Mouse (Mus musculus): ENCODE measurements around the gene Nova2. TPM values are rescaled to one million over a fixed set of nuclear protein-coding genes. Genes with fewer than 3 reads are reported as not detected.

The Nova2 gene
- total RNA-seq, 4 experiments from 2014 or later = 3.2 to 5.5 (median 5.1) TPM

DNA sequence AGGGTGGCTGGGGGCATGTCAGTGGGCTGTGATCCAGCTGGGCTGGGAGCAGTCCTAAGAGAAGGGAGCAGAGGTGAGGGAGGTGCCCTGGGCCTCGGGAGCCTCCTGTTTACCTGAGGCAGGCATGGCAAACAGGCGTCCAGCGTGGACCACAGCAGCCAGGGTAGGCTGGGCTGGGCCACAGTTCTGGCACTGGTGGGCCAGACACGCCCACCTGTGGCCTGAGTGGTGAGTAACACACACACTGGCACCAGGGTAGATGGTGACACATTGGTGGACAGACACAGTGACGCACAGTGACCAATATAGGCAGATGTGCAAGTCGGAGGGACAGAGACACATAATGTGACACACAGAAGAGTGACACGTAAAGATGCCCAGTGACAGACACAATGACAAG lies 84.9 kb downstream of the Nova2 start:
- no peak for DNase-seq (ENCODE audit: low spot score)

DNA sequence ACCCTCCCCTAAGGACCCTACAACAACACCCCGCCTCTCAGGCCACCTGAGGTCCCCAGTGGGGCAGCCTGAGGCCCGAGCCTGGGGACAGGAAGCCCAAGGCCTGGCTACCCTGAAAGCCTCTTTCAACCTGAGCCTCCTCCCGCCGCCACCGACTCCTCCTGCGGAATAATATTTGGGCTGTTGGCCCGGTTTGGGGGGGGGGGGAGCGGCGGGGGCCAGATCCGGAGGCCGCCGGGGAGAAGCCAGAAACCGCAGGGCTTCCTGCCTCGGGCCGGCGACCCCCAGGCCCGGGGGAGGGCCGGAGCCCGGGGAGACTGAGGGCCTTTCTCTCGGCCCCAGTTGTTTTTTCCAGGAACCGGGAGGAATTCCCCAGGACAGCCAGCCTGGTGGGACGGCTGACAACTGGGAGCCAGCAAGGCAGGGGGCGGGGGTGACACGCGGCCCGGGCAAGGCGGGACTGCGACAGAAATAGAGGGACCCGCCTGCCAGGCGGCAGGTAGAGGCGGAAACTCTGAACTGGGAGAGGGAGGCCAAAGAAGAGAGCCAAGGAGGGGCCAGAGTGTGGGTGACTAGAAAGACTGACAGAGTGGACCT lies 86.4 kb downstream of the Nova2 start:
- no peak for DNase-seq (ENCODE audit: low spot score)

DNA sequence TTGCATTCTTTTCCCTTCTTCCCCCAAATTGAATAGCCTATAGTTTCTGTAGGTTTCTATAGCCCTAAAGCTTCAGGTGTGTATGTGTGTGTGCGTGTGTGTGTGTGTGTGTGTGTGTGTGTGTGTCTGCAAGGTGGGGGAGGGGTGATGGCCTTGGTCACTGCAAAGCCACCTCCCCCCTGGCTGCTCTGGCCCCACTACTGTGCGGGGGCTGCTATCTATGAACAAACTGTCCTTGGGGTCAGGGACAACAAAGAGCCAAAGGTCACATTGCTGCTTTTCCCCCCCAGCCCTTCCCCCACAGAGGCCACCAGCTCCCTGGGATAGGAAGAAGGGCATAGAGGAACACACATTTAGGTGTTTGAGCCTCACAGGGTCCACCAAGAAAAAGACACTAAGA lies 87.2 kb downstream of the Nova2 start:
- DNase-seq (ENCODE audit: low spot score) = no peak

DNA sequence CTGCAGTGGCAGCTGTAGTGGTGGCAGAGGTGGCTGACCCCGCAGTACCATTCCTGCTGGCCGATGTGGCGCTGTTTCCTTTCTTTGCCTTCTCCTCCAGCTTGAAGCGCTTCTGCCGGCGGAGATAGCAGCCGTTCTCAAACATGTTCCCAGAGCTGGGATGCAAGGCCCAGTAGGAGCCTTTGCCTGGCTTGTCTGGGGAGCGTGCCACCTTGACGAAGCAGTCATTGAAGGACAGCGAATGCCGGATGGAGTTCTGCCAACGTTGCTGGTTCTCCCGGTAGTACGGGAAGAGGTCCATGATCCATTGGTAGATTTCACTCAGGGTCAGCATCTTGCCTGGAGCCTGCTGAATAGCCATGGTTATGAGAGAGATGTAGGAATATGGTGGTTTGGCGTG lies 88.8 kb downstream of the Nova2 start:
- DNase-seq (ENCODE audit: low spot score) = no peak

Other genes starting within 250 kb of the Nova2 start
- gene Psg20, start 239.7 kb upstream of the Nova2 start, total RNA-seq (2022) = not detected
- gene Psg22, start 207.8 kb upstream of the Nova2 start, total RNA-seq (2022) = not detected
- not detected for gene Psg19, start 127.4 kb upstream of the Nova2 start, total RNA-seq (2022)
- gene Psg17, start 104.3 kb upstream of the Nova2 start, total RNA-seq (2022) = not detected
- 1 to 10 TPM; 5.7 to 7.5 (median 7.0) TPM for gene Mill2, start 85.9 kb upstream of the Nova2 start, total RNA-seq (2022)
- gene Pglyrp1, start 54.6 kb upstream of the Nova2 start, total RNA-seq (2022) = 1 to 10 TPM; 1.1 to 6.7 (median 1.6) TPM
- 10 to 100 TPM in 1 of 4 experiments, 1 to 10 TPM in 3; 7.4 to 10.7 (median 8.9) TPM for gene Ccdc61, start 15.5 kb upstream of the Nova2 start, total RNA-seq (2022)
- not detected for gene Nanos2, start 61.5 kb downstream of the Nova2 start, total RNA-seq (2022)
- gene Mypop, start 65.4 kb downstream of the Nova2 start, total RNA-seq (2022) = 1 to 10 TPM; 3.6 to 4.3 (median 4.3) TPM
- 10 to 100 TPM; 20.6 to 24.3 (median 22.9) TPM for gene Irf2bp1, start 78.2 kb downstream of the Nova2 start, total RNA-seq (2022)
- gene Foxa3, start 97.7 kb downstream of the Nova2 start, total RNA-seq (2022) = not detected
- gene Sympk, start 98.5 kb downstream of the Nova2 start, total RNA-seq (2022) = 10 to 100 TPM; 79.6 to 99.9 (median 98.8) TPM
- gene Rsph6a, start 128.8 kb downstream of the Nova2 start, total RNA-seq (2022) = not detected
- gene Dmwd, start 150.3 kb downstream of the Nova2 start, total RNA-seq (2022) = 10 to 100 TPM; 49.9 to 57.5 (median 54.0) TPM
- gene Dmpk, start 158.0 kb downstream of the Nova2 start, total RNA-seq (2022) = 100 to 1,000 TPM; 532 to 655 (median 581) TPM
- 1 to 10 TPM; 5.8 to 9.9 (median 7.8) TPM for gene Six5, start 168.7 kb downstream of the Nova2 start, total RNA-seq (2022)
- gene Gm4969, start 192.5 kb downstream of the Nova2 start, total RNA-seq (2022) = not detected
- 1 to 10 TPM; 4.2 to 6.0 (median 5.3) TPM for gene Fbxo46, start 194.0 kb downstream of the Nova2 start, total RNA-seq (2022)
- 1 to 10 TPM; 4.1 to 4.7 (median 4.5) TPM for gene Qpctl, start 223.4 kb downstream of the Nova2 start, total RNA-seq (2022)
- 10 to 100 TPM; 63.5 to 76.4 (median 68.8) TPM for gene Snrpd2, start 223.8 kb downstream of the Nova2 start, total RNA-seq (2022)
- under 1 TPM; 0.09 to 0.29 (median 0.26) TPM for gene Gipr, start 240.2 kb downstream of the Nova2 start, total RNA-seq (2022)

Data from heart, adult 8-10 months (tissue).